Mouse (Mus musculus): ENCODE measurements at regions not wholly inside any gene's neighbourhood (a gene's known extent, or its start where the extent isn't known, plus 50 kb on each side); places are given as distances from the start of the nearest gene placed in this dataset.

DNA sequence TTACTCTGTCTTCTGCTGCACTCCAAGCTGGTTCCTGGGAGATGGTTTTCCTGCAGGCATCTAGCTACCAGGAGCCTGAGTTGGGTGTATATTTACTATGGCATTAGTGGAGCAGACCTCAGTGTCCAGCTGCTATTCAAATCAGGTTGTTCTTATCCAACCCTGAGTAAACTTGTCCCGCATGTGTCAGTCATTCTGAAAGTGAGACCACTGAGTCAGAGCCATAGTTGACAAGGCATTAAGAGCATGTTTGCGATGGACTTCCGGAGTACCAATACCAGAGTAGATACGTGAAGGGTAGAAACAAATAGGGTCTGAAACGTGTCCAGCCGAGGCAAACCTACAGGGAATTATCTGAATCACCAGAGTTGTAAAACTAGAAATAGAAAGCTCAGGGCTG lies 520.6 kb downstream of the Defb40 start:
- Histone ChIP-seq H3K27ac (ENCODE audit: low read length) (no peak overlapping the region), H3K4me1 (ENCODE audit: control insufficient read depth, insufficient read depth, low read length) (no peaks in the 10 kb centered on the region), H3K4me3 (replicated peaks; ENCODE audit: low read length) (no peak overlapping the region), H3K9ac (ENCODE audit: low read length) (no peak overlapping the region), H3K27me3 (ENCODE audit: control insufficient read depth, insufficient read depth, low read length) (no peaks in the 10 kb centered on the region), H3K9me3 (replicated peaks; ENCODE audit: control insufficient read depth, low read length) (no peaks in the 10 kb centered on the region), H3K36me3 (ENCODE audit: control insufficient read depth, insufficient read depth, low read length) (no peaks in the 10 kb centered on the region), H3K4me2 (ENCODE audit: low read depth, low read length) (no peak overlapping the region)
- 74% methylated on average over 6 of the region's 6 CpGs for WGBS
- no peak for ATAC-seq (ENCODE audit: insufficient read depth, low FRiP score)

DNA sequence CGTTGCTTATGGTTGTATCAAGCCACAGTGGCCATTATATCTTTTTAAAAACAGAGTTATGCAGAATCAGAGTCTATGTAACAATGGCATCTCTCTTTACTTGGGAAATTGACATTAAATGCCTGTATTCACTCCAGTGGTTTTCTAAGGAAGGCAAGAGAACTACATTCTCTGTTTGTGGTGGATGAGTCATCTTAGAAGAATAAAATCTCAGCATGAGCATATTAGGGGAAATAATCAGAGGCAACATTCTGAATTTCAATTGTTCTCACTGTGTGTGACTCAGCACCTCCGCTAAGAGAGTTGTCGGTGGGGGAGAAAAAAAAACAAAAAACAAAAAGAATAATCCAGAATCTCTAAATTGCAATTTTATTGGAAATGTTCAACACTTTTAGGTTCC lies 529.0 kb downstream of the Defb40 start:
- 77% methylated on average over 3 of the region's 3 CpGs for WGBS
- Histone ChIP-seq H3K9ac (ENCODE audit: low read length) (no peak overlapping the region), H3K9me3 (replicated peaks; ENCODE audit: control insufficient read depth, low read length) (no peaks in the 10 kb centered on the region), H3K27ac (ENCODE audit: low read length) (no peak overlapping the region), H3K27me3 (ENCODE audit: control insufficient read depth, insufficient read depth, low read length) (no peaks in the 10 kb centered on the region), H3K4me2 (ENCODE audit: low read depth, low read length) (no peak overlapping the region), H3K4me1 (ENCODE audit: control insufficient read depth, insufficient read depth, low read length) (no peaks in the 10 kb centered on the region), H3K36me3 (ENCODE audit: control insufficient read depth, insufficient read depth, low read length) (no peaks in the 10 kb centered on the region), H3K4me3 (replicated peaks; ENCODE audit: low read length) (no peak overlapping the region)
- ATAC-seq (ENCODE audit: insufficient read depth, low FRiP score) = no peak

DNA sequence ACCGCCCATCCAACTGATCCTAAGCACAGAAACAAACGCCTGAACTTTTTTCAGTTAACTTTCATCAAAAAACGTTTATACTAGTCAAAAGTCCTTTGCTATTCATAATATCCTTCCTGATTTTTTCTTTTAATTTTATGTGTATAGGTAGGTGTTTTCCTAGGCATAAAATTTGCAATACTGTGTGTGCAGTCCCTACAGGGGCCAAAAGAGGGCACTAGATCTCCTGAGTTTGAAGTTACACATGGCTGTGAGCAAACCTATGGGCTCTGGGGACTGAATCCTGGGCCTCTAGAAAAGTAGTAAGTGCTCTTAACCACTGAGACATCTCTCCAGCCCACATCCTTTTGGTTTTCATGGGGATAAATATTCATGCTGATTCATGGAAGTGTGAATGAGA lies 535.8 kb downstream of the Defb40 start:
- no peaks in the 10 kb centered on the region for H3K36me3 ChIP-seq (ENCODE audit: control insufficient read depth, insufficient read depth, low read length)
- H3K9me3 ChIP-seq (replicated peaks; ENCODE audit: control insufficient read depth, low read length) = no peaks in the 10 kb centered on the region
- no peak for ATAC-seq (ENCODE audit: insufficient read depth, low FRiP score)
- H3K9ac ChIP-seq (ENCODE audit: low read length) = no peak overlapping the region
- H3K4me1 ChIP-seq (ENCODE audit: control insufficient read depth, insufficient read depth, low read length) = no peaks in the 10 kb centered on the region
- H3K4me3 ChIP-seq (replicated peaks; ENCODE audit: low read length) = no peak overlapping the region
- 64% methylated on average over 3 of the region's 3 CpGs for WGBS
- H3K27me3 ChIP-seq (ENCODE audit: control insufficient read depth, insufficient read depth, low read length) = no peaks in the 10 kb centered on the region
- H3K27ac ChIP-seq (ENCODE audit: low read length) = no peak overlapping the region
- H3K4me2 ChIP-seq (ENCODE audit: low read depth, low read length) = no peak overlapping the region

DNA sequence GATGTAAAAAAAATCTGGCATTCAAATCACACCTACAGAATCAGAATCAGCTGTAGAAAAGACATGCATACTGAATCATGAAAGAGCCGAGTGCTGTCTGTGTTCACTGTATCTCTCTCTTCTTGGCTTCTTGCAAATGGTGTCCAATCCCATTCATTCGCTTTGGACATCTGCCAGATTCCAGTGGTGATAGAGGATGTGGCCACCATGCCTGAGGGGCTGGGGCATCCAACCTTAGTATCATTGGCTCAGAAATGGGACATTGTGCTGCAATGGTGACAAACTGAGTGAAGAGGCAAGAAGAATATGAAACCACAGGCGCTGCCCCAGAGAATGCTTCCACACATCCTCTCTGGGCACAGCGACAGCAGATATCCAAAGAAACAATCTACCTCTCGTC lies 555.2 kb downstream of the Defb40 start:
- H3K9me3 ChIP-seq (replicated peaks; ENCODE audit: control insufficient read depth, low read length) = peaks cover 3% of the 10 kb centered on the region; the same call in 1 of the 2 replicates
- no peaks in the 10 kb centered on the region for H3K4me1 ChIP-seq (ENCODE audit: control insufficient read depth, insufficient read depth, low read length)
- no peak overlapping the region for H3K4me2 ChIP-seq (ENCODE audit: low read depth, low read length)
- no peak overlapping the region for H3K27ac ChIP-seq (ENCODE audit: low read length)
- H3K4me3 ChIP-seq (replicated peaks; ENCODE audit: low read length) = no peak overlapping the region
- no peaks in the 10 kb centered on the region for H3K27me3 ChIP-seq (ENCODE audit: control insufficient read depth, insufficient read depth, low read length)
- H3K36me3 ChIP-seq (ENCODE audit: control insufficient read depth, insufficient read depth, low read length) = no peaks in the 10 kb centered on the region
- WGBS = 84% methylated on average over 5 of the region's 5 CpGs
- no peak overlapping the region for H3K9ac ChIP-seq (ENCODE audit: low read length)
- no peak for ATAC-seq (ENCODE audit: insufficient read depth, low FRiP score)

DNA sequence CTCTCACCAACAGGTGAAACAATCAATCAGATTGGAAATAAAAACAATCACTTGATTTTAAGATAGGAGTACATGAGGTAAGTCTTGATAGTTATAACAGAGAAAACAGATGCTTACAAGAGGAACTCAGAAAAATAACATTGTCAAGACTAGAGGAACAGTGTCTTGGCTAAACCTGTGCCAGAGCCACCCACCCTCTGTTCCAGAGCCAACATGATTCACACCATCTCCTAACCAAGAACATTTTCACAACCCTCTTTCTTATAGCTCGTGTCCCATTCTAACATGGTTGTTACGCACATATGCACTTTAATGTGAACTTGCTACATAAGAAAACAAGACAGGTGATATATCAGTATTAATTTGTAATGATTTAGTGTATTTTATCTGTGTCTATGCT lies 565.6 kb downstream of the Defb40 start:
- no peak for ATAC-seq (ENCODE audit: insufficient read depth, low FRiP score)
- H3K36me3 ChIP-seq (ENCODE audit: control insufficient read depth, insufficient read depth, low read length) = no peaks in the 10 kb centered on the region

DNA sequence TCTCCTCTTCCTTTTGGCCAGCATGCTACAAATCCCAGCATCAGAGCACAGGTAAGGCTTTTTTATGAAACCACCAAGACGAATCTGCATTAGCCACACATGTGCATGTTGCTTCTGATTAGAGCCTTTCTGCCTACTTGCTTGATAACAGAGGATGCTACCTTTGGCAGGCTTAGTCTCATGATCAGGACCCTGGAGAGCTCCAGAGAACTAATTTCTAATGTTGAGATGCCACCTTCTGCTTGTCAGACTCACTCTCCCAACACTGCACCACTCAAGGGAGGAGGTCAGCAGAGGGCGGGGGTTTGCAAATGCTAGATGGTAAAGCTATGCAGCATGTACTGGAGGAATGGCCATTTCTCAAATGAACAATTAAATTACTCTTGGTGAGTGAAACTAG lies 571.6 kb downstream of the Defb40 start:
- Histone ChIP-seq H3K4me1 (ENCODE audit: control insufficient read depth, insufficient read depth, low read length) (no peaks in the 10 kb centered on the region), H3K4me2 (ENCODE audit: low read depth, low read length) (no peak overlapping the region), H3K4me3 (replicated peaks; ENCODE audit: low read length) (no peak overlapping the region), H3K9me3 (replicated peaks; ENCODE audit: control insufficient read depth, low read length) (no peaks in the 10 kb centered on the region), H3K27me3 (ENCODE audit: control insufficient read depth, insufficient read depth, low read length) (no peaks in the 10 kb centered on the region), H3K27ac (ENCODE audit: low read length) (no peak overlapping the region), H3K9ac (ENCODE audit: low read length) (no peak overlapping the region), H3K36me3 (ENCODE audit: control insufficient read depth, insufficient read depth, low read length) (no peaks in the 10 kb centered on the region)
- no peak for ATAC-seq (ENCODE audit: insufficient read depth, low FRiP score)
- WGBS = 56% methylated on average over 2 of the region's 2 CpGs

More for the DNA sequence above, 565.6 kb downstream of the Defb40 start:
- Histone ChIP-seq H3K9me3 (replicated peaks; ENCODE audit: control insufficient read depth, low read length) (no peaks in the 10 kb centered on the region), H3K4me2 (ENCODE audit: low read depth, low read length) (no peak overlapping the region), H3K4me3 (replicated peaks; ENCODE audit: low read length) (no peak overlapping the region), H3K4me1 (ENCODE audit: control insufficient read depth, insufficient read depth, low read length) (no peaks in the 10 kb centered on the region), H3K27me3 (ENCODE audit: control insufficient read depth, insufficient read depth, low read length) (no peaks in the 10 kb centered on the region), H3K9ac (ENCODE audit: low read length) (no peak overlapping the region), H3K27ac (ENCODE audit: low read length) (no peak overlapping the region)
- WGBS = 81% methylated on average over 2 of the region's 2 CpGs

DNA sequence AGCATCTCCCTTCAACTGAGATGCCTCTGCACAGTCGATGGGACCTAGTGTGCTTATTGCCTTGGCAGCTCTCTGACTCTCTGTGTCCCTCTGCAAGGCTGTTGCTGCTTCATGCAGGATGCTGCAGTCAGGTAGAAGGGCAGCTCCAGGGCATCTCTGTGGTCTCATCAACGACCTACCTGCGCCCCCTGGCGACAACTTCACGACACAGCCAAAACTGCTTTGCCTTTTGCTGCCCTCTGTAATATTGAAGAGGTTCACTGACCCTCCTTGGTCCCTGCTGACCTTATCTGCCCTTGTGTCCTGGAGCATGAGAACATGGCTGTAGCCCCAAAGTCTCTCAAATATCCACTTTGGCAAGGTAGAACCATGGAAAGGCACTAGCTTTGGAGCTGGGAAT lies 589.7 kb downstream of the Defb40 start:
- Histone ChIP-seq H3K36me3 (ENCODE audit: control insufficient read depth, insufficient read depth, low read length) (no peaks in the 10 kb centered on the region), H3K4me2 (ENCODE audit: low read depth, low read length) (no peak overlapping the region), H3K4me3 (replicated peaks; ENCODE audit: low read length) (no peak overlapping the region), H3K27ac (ENCODE audit: low read length) (no peak overlapping the region), H3K27me3 (ENCODE audit: control insufficient read depth, insufficient read depth, low read length) (no peaks in the 10 kb centered on the region), H3K9ac (ENCODE audit: low read length) (no peak overlapping the region), H3K9me3 (replicated peaks; ENCODE audit: control insufficient read depth, low read length) (no peaks in the 10 kb centered on the region), H3K4me1 (ENCODE audit: control insufficient read depth, insufficient read depth, low read length) (no peaks in the 10 kb centered on the region)
- no peak for ATAC-seq (ENCODE audit: insufficient read depth, low FRiP score)
- 5% methylated on average over 5 of the region's 5 CpGs for WGBS

DNA sequence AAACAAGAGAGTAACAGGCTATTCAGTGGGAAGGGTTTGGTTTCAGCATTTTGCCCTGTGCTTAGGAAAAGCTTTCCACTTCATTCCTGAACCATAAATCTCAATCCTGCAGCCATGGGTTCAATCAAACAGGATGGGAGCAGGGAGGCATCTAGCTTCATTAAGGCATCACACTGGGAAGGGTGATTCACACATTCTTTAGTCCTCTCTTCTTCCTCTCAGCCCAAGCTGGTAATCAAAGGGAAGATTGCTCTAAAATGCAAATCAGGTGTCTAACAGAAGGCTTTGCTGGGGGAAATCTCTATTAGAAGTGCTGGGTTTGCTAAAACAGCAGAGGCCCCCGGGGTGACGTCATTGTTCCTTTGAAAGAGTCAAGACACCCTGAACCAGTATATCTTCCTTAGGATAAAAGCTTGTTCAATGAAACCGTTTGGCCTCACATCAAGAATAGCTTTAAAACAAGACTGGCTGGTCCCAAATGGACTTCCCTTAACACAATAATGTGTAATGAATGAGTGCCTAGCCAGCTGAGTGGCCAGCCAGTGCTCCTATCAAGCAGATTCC lies 596.4 kb downstream of the Defb40 start:
- H3K9me3 ChIP-seq (replicated peaks; ENCODE audit: control insufficient read depth, low read length) = no peaks in the 10 kb centered on the region
- WGBS = 9% methylated on average over 3 of the region's 3 CpGs
- no peaks in the 10 kb centered on the region for H3K36me3 ChIP-seq (ENCODE audit: control insufficient read depth, insufficient read depth, low read length)
- H3K4me3 ChIP-seq (replicated peaks; ENCODE audit: low read length) = no peak overlapping the region
- no peak overlapping the region for H3K4me2 ChIP-seq (ENCODE audit: low read depth, low read length)
- ATAC-seq (ENCODE audit: insufficient read depth, low FRiP score) = no peak
- H3K9ac ChIP-seq (ENCODE audit: low read length) = no peak overlapping the region
- no peak overlapping the region for H3K27ac ChIP-seq (ENCODE audit: low read length)
- H3K4me1 ChIP-seq (ENCODE audit: control insufficient read depth, insufficient read depth, low read length) = no peaks in the 10 kb centered on the region
- no peaks in the 10 kb centered on the region for H3K27me3 ChIP-seq (ENCODE audit: control insufficient read depth, insufficient read depth, low read length)

DNA sequence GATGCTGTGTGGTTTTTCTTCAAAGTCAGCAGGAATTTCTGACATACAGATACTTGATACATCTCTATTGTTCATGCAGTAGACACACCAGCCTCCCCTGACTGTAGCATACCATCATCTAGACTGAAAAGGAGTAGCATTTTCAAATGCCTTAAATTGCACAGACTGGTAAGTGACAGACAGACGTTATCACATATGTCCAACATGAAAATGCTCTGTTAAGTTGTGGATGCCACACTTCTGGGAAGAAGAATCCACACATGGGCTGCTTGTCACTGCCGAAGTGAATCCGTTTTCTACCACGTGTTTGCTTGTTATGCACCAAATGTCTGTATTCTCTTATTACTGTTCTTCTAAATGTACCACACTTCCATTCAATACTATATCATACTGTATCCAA lies 629.3 kb downstream of the Defb40 start:
- H3K27ac ChIP-seq (ENCODE audit: low read length) = no peak overlapping the region
- 83% methylated on average over 4 of the region's 4 CpGs for whole genome bisulfite sequencing
- H3K9me3 ChIP-seq (replicated peaks; ENCODE audit: control insufficient read depth, low read length) = no peaks in the 10 kb centered on the region

DNA sequence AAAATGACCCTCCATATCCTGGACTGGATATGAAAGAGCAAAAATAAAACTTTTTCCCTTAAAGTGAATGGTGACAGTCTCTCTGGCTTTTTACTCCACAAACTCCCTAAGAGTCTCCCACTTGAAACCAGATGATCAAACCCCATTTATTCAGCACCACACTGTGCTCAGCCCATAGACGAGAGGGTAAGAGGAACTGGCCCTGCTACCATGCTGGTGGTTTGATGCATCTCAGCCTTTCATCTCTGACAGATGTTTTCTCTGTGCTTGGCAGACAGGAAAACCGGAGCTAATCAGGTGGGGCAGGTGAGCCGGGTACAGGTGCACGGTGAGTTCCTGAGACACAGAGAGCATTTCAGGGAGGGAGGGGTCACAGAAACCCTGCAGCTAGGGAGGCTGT lies 631.8 kb downstream of the Defb40 start:
- no peak for ATAC-seq (ENCODE audit: insufficient read depth, low FRiP score)
- no peak overlapping the region for H3K4me2 ChIP-seq (ENCODE audit: low read depth, low read length)
- WGBS = 49% methylated on average over 4 of the region's 4 CpGs

More for the DNA sequence above, 629.3 kb downstream of the Defb40 start:
- ATAC-seq (ENCODE audit: insufficient read depth, low FRiP score) = no peak
- no peaks in the 10 kb centered on the region for H3K36me3 ChIP-seq (ENCODE audit: control insufficient read depth, insufficient read depth, low read length)
- no peaks in the 10 kb centered on the region for H3K27me3 ChIP-seq (ENCODE audit: control insufficient read depth, insufficient read depth, low read length)
- H3K4me2 ChIP-seq (ENCODE audit: low read depth, low read length) = no peak overlapping the region
- H3K4me3 ChIP-seq (replicated peaks; ENCODE audit: low read length) = no peak overlapping the region
- H3K4me1 ChIP-seq (ENCODE audit: control insufficient read depth, insufficient read depth, low read length) = no peaks in the 10 kb centered on the region
- H3K9ac ChIP-seq (ENCODE audit: low read length) = no peak overlapping the region

More for the DNA sequence above, 631.8 kb downstream of the Defb40 start:
- H3K9me3 ChIP-seq (replicated peaks; ENCODE audit: control insufficient read depth, low read length) = no peaks in the 10 kb centered on the region
- H3K4me1 ChIP-seq (ENCODE audit: control insufficient read depth, insufficient read depth, low read length) = no peaks in the 10 kb centered on the region
- H3K27ac ChIP-seq (ENCODE audit: low read length) = no peak overlapping the region
- no peaks in the 10 kb centered on the region for H3K36me3 ChIP-seq (ENCODE audit: control insufficient read depth, insufficient read depth, low read length)
- no peak overlapping the region for H3K4me3 ChIP-seq (replicated peaks; ENCODE audit: low read length)
- H3K27me3 ChIP-seq (ENCODE audit: control insufficient read depth, insufficient read depth, low read length) = no peaks in the 10 kb centered on the region
- H3K9ac ChIP-seq (ENCODE audit: low read length) = no peak overlapping the region
